In the genomic region with DNA sequence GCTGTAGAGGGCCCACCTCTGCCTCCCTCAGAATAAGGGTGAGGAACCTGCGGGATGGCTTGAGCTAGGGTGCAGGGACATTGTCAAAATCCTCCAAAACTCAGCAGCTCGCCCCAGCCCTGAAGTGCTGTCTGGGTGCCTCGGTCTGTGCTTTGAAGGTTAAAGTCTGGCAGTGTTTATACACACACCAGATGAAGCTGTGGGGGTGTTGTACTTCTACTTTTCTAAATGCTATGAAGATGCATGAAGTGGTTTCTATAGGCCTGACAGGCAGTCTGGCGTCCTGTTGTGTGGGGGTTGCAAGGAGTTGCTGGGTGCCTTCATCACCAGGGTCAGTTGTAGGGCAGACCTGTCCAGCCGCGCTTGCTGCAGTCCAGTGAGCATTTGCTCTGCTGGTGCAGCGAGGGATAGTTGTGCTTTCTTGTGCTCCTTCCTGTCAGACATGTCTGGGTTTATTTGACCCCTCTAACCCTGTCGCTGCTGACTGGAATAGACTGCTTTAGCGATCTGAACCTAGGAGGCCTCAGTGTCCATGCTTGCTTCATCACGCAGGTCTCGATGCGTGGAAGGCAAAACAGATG, we compare ENCODE assay signal across 15 mouse cellular contexts. TPM values are rescaled to one million over a fixed set of nuclear protein-coding genes. Genes with fewer than 3 reads are reported as not detected.
DNase-seq lines count a peak whose midpoint lies in the region; ATAC-seq lines count a peak whose summit lies in the region.
"Had no signal": no experiment of that assay in that cellular context is flagged by ENCODE, and none has a peak within 500 bp of the region (broad histone marks: within the 10 kb centered on the region; RNA-seq: fewer than 3 reads in every experiment).

No protein-coding gene starts in this region.

- no peaks in the 10 kb centered on the region for H3K27me3 ChIP-seq in hindbrain, embryonic 10.5 days (ENCODE audit: insufficient read depth, poor library complexity, severe bottlenecking)
- H3K27me3 ChIP-seq in hindbrain, embryonic 14.5 days (ENCODE audit: control insufficient read depth, insufficient read depth, low read length): no peaks in the 10 kb centered on the region
- no peaks in the 10 kb centered on the region for H3K27me3 ChIP-seq in hindbrain, embryonic 11.5 days (ENCODE audit: control insufficient read depth, insufficient read depth, low read length)
- H3K27me3 ChIP-seq: embryonic facial prominence, embryonic 15.5 days had no signal

- H3K9ac ChIP-seq in hindbrain, embryonic 14.5 days: no peak overlapping the region
- no peak overlapping the region for H3K9ac ChIP-seq in hindbrain, embryonic 11.5 days (ENCODE audit: low read depth, low read length)
- H3K9ac ChIP-seq: embryonic facial prominence, embryonic 15.5 days had no signal

- 71% methylated on average over 12 of the region's 12 CpGs for WGBS in hindbrain, embryonic 10.5 days
- WGBS in hindbrain, embryonic 14.5 days: 75% methylated on average over 12 of the region's 12 CpGs
- 66% methylated on average over 12 of the region's 12 CpGs for WGBS in hindbrain, embryonic 11.5 days

- peaks cover 27% of the 10 kb centered on the region for H3K4me1 ChIP-seq in hindbrain, embryonic 10.5 days (replicated peaks)
- 0 out of 2 replicates have a peak, but pooled peaks cover 5% of the 10 kb centered on the region for H3K4me1 ChIP-seq in hindbrain, embryonic 14.5 days (replicated peaks; ENCODE audit: control insufficient read depth, insufficient read depth, low read length)
- H3K4me1 ChIP-seq in hindbrain, embryonic 11.5 days (replicated peaks; ENCODE audit: control insufficient read depth, insufficient read depth, low read length): no peaks in the 10 kb centered on the region

- H3K36me3 ChIP-seq in hindbrain, embryonic 10.5 days: peaks cover 5% of the 10 kb centered on the region; the same call in 1 of the 2 replicates
- no peaks in the 10 kb centered on the region for H3K36me3 ChIP-seq in hindbrain, embryonic 14.5 days (replicated peaks; ENCODE audit: control insufficient read depth, insufficient read depth)
- H3K36me3 ChIP-seq in hindbrain, embryonic 11.5 days (ENCODE audit: control insufficient read depth, insufficient read depth, low read length): no peaks in the 10 kb centered on the region
- H3K36me3 ChIP-seq: embryonic facial prominence, embryonic 15.5 days had no signal

- H3K4me2 ChIP-seq in hindbrain, embryonic 14.5 days (replicated peaks): no peak overlapping the region
- H3K4me2 ChIP-seq in hindbrain, embryonic 11.5 days (replicated peaks; ENCODE audit: low read depth, low read length): no peak overlapping the region
- H3K4me2 ChIP-seq: embryonic facial prominence, embryonic 15.5 days had no signal

- no peak overlapping the region for H3K4me3 ChIP-seq in hindbrain, embryonic 10.5 days
- no peak overlapping the region for H3K4me3 ChIP-seq in hindbrain, embryonic 14.5 days (replicated peaks; ENCODE audit: low read length)
- no peak overlapping the region for H3K4me3 ChIP-seq in hindbrain, embryonic 11.5 days (ENCODE audit: low read depth, low read length)
- H3K4me3 ChIP-seq: embryonic facial prominence, embryonic 15.5 days had no signal

- no peak for ATAC-seq in hindbrain, embryonic 14.5 days (ENCODE audit: low FRiP score)
- no peak for ATAC-seq in hindbrain, embryonic 11.5 days (ENCODE audit: low FRiP score)
- ATAC-seq: forebrain, embryonic 16.5 days; hindbrain, embryonic 16.5 days had no signal

- peak; percentile 7 for DNase-seq in hindbrain, embryonic 10.5 days (ENCODE audit: low spot score)
- DNase-seq in hindbrain, embryonic 14.5 days (ENCODE audit: low spot score): no peak
- peak; percentile 12 for DNase-seq in ovary, postnatal 36 days (ENCODE audit: low spot score)
- no peak for DNase-seq in ovary, adult 18-20 months (ENCODE audit: low spot score)
- peak; percentile 45 for DNase-seq in kidney, postnatal 10 days
- no peak for DNase-seq in hindbrain, embryonic 11.5 days (ENCODE audit: low spot score)
- DNase-seq in cerebellum, adult 11-12 months: no peak
- DNase-seq: cerebellum, postnatal 10 days; gastrocnemius, postnatal 14 days; lung, adult 2 months; spleen, adult 18-20 months; thymus, postnatal 4 days had no signal

- no peaks in the 10 kb centered on the region for H3K9me3 ChIP-seq in hindbrain, embryonic 10.5 days
- no peaks in the 10 kb centered on the region for H3K9me3 ChIP-seq in hindbrain, embryonic 14.5 days (ENCODE audit: control insufficient read depth, low read length)
- no peaks in the 10 kb centered on the region for H3K9me3 ChIP-seq in hindbrain, embryonic 11.5 days (ENCODE audit: control insufficient read depth, low read length)
- H3K9me3 ChIP-seq: embryonic facial prominence, embryonic 15.5 days had no signal

- H3K27ac ChIP-seq in hindbrain, embryonic 10.5 days: no peak overlapping the region
- H3K27ac ChIP-seq in hindbrain, embryonic 14.5 days: no peak overlapping the region
- H3K27ac ChIP-seq in hindbrain, embryonic 11.5 days (ENCODE audit: low read depth, low read length): no peak overlapping the region
- H3K27ac ChIP-seq: embryonic facial prominence, embryonic 15.5 days had no signal

RNA-seq across cellular contexts. Expression of gene Rcor1, which starts 37.3 kb away (rescaled TPM):
- 5.0 and 6.6 TPM in 2 replicates for polyA plus RNA-seq in hindbrain, embryonic 10.5 days (2016; fragmentation: Nextera tagmentation; extraction: Ambion mirVana)
- 6.6 and 6.8 TPM in 2 replicates for polyA plus RNA-seq in hindbrain, embryonic 14.5 days (2014; fragmentation: Nextera tagmentation; extraction: Ambion mirVana)
- 11.5 and 13.2 TPM in 2 replicates for polyA plus RNA-seq in hindbrain, embryonic 11.5 days (2014; fragmentation: Nextera tagmentation; extraction: Ambion mirVana)

Comparison
In these comparisons a context has a peak if more than half of its experiments do, and no peak if none do; other contexts are left out.
1. DNase-seq: peak in hindbrain, embryonic 10.5 days (single experiment), ovary, postnatal 36 days (single experiment) and kidney, postnatal 10 days (single experiment); none in hindbrain, embryonic 14.5 days (single experiment), ovary, adult 18-20 months (single experiment), hindbrain, embryonic 11.5 days (single experiment) and cerebellum, adult 11-12 months (single experiment).